Mouse (Mus musculus): ENCODE data around the gene Gas2l2.

The Gas2l2 gene

DNA sequence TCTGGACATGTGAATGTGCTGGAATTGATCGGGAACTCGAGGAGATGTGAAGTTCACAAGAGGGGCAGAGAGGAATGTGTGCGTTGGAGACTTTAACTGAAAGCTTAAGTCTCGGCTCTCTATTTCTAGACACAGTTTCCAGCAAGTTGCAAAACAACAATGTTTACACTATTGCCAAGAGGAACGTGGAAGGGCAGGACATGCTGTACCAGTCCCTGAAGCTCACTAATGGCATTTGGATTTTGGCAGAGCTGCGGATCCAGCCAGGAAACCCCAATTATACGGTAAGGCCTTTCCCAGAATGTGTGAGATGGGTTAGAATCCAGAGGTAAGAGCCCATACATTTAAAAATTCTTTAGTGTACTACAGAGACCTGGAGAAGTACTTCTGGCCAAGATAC is 31.6 kb downstream of the Gas2l2 start:
- no peak for DNase-seq (ENCODE audit: low read depth, low spot score)

DNA sequence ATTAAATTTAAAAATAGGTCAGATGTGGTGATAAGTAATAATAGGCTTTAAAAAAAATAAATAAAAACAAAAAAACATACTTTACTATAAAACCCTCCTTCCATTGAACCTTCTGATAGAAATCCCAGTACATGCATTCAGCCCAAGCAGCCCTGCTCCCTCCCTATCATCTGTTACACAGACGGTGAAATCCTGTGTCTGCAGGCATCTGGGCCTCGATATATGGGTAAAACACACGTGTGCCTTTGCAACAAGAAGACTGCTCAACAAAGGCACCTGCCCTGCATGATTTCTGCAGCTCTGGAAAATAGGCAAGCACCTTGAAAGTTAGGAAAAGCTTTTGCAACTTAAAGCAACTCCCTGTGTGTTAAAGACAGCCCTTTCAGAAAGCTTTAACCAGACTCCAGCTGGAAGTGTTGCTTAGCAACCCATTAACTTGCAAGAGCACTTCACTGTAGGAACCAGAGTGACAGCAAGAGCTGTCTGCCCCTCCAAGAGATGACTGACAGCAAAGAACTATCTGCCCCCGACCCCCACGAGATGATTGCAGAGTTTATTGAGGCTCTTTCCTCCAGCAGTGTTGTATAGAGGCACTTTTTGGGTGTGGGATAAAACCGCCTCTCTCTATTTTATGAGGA is 34.3 kb downstream of the Gas2l2 start:
- no peak for DNase-seq (ENCODE audit: low read depth, low spot score)

DNA sequence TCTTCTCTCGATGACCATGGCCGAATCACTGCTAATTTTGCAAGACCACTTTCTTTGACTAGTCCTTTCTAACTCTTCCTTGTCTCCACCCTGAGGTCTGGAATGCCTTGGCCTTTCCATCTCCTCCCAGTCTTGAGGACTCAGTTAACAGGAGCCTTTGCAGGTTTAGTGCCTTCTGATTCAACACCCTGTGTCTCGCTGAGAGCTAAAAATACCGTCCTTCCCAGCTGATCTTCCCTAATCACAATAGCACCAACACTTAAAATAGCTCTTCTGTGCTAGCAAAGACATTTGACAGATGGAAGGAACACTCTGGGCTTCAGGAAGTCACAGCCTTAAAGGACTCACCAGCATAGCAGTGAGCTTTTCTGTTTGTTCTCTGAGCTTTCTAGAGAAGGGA is 36.2 kb downstream of the Gas2l2 start:
- no peak for DNase-seq (ENCODE audit: low read depth, low spot score)

DNA sequence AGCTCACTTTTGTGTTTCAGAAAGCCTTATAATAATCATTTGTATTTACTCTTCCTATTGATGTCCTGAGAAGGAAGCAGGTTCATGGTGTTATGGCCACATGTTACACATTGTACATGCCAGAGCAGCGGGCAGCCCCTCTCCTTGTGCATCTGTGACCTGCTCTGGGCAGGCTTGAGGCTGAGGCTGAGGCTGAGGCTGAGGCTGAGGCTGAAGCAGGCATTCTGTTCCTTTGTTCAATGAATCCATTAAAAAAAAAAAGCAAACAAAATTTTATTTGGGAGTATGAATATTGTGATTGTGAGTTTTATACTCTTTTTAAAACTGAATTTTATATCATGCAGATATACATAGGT is 45.7 kb downstream of the Gas2l2 start:
- DNase-seq (ENCODE audit: low read depth, low spot score): no peak

DNA sequence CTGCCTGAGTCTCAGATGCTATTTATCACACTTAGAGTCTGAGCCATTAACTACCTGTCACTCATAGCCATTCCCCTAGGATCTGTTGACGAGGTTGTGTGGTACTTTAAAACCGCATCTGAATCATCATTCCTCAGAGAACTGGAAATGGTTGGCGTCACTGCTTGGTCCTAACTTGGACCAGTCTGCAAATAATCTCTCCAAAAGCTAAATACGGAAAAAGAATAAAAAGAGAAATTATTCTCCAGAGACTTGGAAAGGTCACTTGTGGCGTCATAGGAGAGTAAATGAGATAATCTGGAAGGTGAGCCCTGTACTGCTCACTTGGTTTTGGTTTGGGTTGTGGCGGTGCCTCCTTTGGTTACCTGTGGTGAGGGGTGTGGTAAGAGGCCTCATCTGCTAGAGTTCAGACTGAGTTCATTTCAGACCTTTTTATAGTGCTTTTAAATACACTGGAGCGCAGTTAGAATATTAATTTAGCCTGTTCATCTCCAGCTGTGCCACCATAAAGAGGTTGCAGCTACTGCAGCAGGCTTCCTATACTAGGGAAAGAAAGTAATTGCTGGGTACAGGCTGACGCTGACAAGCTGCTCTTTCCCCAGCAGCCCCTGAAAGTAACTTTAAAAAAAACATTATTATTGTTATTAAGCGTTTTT is 46.3 kb downstream of the Gas2l2 start:
- no peak for DNase-seq (ENCODE audit: low read depth, low spot score)

DNA sequence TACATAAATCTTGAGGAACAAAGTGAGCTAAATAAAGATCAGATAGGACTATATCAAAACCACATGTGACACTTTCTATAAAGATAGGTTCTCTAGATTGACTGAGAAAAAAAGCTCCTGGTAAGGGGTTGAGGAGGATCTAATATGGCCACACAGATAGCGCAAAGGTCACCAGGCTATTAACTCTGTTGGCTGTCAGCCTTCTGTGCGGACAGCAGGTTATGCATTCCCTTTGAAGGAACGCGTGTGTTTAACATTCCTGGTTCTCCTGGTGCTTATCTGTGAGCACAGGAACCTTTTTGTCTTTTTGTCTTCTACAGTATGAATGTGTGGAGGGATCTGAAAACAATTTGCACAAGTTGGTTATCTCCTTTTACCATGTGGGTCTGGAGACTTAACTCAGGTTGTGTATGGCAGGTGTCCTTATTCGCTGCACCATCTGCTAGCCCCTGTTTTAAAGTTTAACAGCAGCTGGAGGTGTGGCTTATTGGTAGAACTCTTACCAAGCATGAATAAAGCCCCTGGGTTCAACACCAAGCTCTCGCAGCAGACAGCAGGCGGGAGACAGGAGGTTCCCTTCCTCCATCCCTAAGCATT is 49.4 kb downstream of the Gas2l2 start:
- no peak for DNase-seq (ENCODE audit: low read depth, low spot score)
